Mouse (Mus musculus) adrenal gland, postnatal 10 days (tissue): ENCODE data around the gene Grip1. TPM values are rescaled to one million over a fixed set of nuclear protein-coding genes. Genes with fewer than 3 reads are reported as not detected.
"Not testable (repeated sequence)": the region's sequence is repeated elsewhere in the genome, so short reads cannot be mapped to it uniquely, and the experiment has no call there.

Experiments used
- DNase-seq: peaks from one replicate; pipeline ENCODE4 v3.0.0; 2021; ENCODE audit warnings: mixed read lengths
- total RNA-seq, 2 experiments: library from RNA; stranded (reverse); gene quantifications; 2 replicates each; pipeline ENCODE4 v1.2.3; 2021

The Grip1 gene
- total RNA-seq, 2 experiments from 2014 or later = 1.5 to 1.7 TPM

GRCm38 (mm10) chr10:120064424-120064823, 610.8 kb downstream of the Grip1 start:
- peak; percentile 76 for DNase-seq

GRCm38 (mm10) chr10:120066319-120066718, 612.7 kb downstream of the Grip1 start:
- DNase-seq = no peak

- no peak for DNase-seq
Measured at GRCm38 (mm10) chr10:120077850-120078249, 624.2 kb downstream of the Grip1 start.

- DNase-seq = no peak
Measured at GRCm38 (mm10) chr10:120092548-120092947, 638.9 kb downstream of the Grip1 start.

GRCm38 (mm10) chr10:120095136-120095535, 641.5 kb downstream of the Grip1 start:
- no peak for DNase-seq

GRCm38 (mm10) chr10:120095716-120096115, 642.1 kb downstream of the Grip1 start:
- no peak for DNase-seq

- DNase-seq = no peak
Measured at GRCm38 (mm10) chr10:120097564-120097963, 643.9 kb downstream of the Grip1 start.

GRCm38 (mm10) chr10:120100806-120101205, 647.2 kb downstream of the Grip1 start:
- DNase-seq = no peak

GRCm38 (mm10) chr10:120111691-120112319, 658.2 kb downstream of the Grip1 start:
- no peak for DNase-seq

GRCm38 (mm10) chr10:120112507-120113396, 659.1 kb downstream of the Grip1 start, which contains the start of gene Helb:
Gene Helb, minus strand, starts transcription at chr10:120112987.
- peak; percentile 100 for DNase-seq

- not testable (repeated sequence) for DNase-seq
Measured at GRCm38 (mm10) chr10:120113482-120113881, 659.9 kb downstream of the Grip1 start.

GRCm38 (mm10) chr10:120113980-120114379, 660.4 kb downstream of the Grip1 start:
- no peak for DNase-seq

GRCm38 (mm10) chr10:120114493-120114892, 660.9 kb downstream of the Grip1 start:
- DNase-seq = no peak

GRCm38 (mm10) chr10:120115249-120115648, 661.6 kb downstream of the Grip1 start:
- no peak for DNase-seq

GRCm38 (mm10) chr10:120123721-120124120, 670.1 kb downstream of the Grip1 start:
- DNase-seq = no peak

- peak; percentile 92 for DNase-seq
Measured at GRCm38 (mm10) chr10:120124801-120125464, 671.3 kb downstream of the Grip1 start.

- DNase-seq = no peak
Measured at GRCm38 (mm10) chr10:120125465-120125857, 671.8 kb downstream of the Grip1 start.

- no peak for DNase-seq
Measured at GRCm38 (mm10) chr10:120128601-120129277, 675.1 kb downstream of the Grip1 start.

GRCm38 (mm10) chr10:120130621-120131020, 677.0 kb downstream of the Grip1 start:
- peak; percentile 62 for DNase-seq

- DNase-seq = no peak
Measured at GRCm38 (mm10) chr10:120133697-120134096, 680.1 kb downstream of the Grip1 start.

GRCm38 (mm10) chr10:120136020-120136562, 682.5 kb downstream of the Grip1 start:
- no peak for DNase-seq
